Mouse (Mus musculus): ENCODE data around the gene Actn4.

GRCm38 (mm10) chr7:28969672-28970394 lies 7.7 kb upstream of the Actn4 start:
- no peak for TF ChIP-seq POLR2A (IDR thresholded peaks at IDR 0.05; ENCODE audit: control insufficient read depth in 1 of 2, insufficient read depth in 1 of 2, low read depth in 1 of 2, low read length in 2 of 2, poor library complexity in 1 of 2)
- TF ChIP-seq CTCF (IDR thresholded peaks at IDR 0.05 in 2 of 3, conservative IDR thresholded peaks at IDR 0.05 in 1 of 3; ENCODE audit: control insufficient read depth in 1 of 3, insufficient read depth in 1 of 3, low read depth in 2 of 3, low read length in 3 of 3, poor library complexity in 1 of 3, severe bottlenecking in 1 of 3): no peak
- no peak for TF ChIP-seq TBP (IDR thresholded peaks at IDR 0.05; ENCODE audit: low read depth, low read length)
- no peak for TF ChIP-seq SMC3 (IDR thresholded peaks at IDR 0.05; ENCODE audit: low read depth, low read length)

Measured in MEL (cell line).